Mouse (Mus musculus): ENCODE measurements around the gene Ms4a4d. TPM values are rescaled to one million over a fixed set of nuclear protein-coding genes. Genes with fewer than 3 reads are reported as not detected.
"Not testable (repeated sequence)": the region's sequence is repeated elsewhere in the genome, so short reads cannot be mapped to it uniquely, and the experiment has no call there.

The Ms4a4d gene
- total RNA-seq, 2 experiments from 2014 or later = not detected

DNA sequence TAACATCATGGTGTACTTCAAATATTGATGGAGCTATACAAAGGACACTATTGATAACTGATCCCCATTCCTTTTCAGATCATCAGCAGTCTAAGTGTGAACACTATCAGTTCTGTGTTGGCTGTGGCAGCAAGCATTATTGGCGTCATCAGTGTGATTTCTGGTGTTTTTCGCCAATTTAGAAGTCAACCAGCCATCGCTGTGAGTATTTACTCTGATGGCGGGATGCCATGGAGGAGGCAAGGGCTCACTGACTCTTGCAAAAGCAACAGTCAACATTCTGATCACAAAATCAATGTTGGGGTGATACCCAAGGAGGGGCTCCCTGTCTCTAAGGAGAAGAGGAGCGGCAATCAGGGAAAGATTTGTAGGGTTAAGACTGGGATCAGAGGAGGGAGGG lies 18.1 kb downstream of the Ms4a4d start:
- intact Hi-C loops (cut with DNase I) = no loop called here
- DNase-seq (ENCODE audit: low spot score in 2 of 2) = no peak

DNA sequence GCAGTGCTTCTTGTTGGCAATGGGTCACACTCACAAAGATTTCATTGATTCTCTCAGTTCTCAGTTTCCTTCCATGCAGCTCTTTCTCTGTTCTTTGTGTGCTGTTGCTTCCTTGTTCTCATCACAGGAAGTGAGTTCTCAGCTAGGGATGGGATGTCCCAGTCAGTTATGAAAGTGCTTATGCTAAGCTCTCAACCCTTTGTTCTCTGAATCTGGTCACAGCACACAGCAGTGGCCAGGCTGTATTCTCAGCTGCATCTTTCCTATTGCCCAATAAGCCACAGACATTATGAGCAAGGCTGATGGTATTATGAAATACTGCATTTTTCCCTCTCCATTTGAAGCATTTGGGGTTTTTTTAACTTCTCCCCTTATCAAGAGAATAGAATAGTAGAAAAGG lies 23.0 kb downstream of the Ms4a4d start:
- intact Hi-C loops (cut with DNase I); DNase-seq (ENCODE audit: low spot score in 2 of 2): not testable (repeated sequence)

DNA sequence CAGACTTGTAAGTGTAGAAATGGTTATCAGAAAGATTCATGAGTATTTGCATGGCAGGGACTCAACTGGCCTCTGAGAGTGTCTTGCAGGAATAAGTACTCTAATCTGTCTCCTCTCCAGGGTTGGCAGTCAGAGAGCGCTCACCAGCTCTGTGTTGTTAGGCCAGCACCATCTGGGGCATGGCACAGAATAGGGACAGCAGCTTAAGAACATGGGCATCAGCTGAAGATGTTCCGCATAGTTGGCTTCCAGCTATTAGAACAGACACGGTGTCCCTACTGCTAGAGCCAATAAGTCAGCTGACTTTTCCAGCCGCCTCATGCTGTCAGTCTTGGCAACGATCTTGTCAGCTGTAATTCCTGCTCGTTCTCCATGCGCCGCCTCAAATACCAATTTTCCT lies 38.4 kb downstream of the Ms4a4d start:
- DNase-seq (ENCODE audit: low spot score in 2 of 2) = no peak
- intact Hi-C loops (cut with DNase I) = no loop called here

DNA sequence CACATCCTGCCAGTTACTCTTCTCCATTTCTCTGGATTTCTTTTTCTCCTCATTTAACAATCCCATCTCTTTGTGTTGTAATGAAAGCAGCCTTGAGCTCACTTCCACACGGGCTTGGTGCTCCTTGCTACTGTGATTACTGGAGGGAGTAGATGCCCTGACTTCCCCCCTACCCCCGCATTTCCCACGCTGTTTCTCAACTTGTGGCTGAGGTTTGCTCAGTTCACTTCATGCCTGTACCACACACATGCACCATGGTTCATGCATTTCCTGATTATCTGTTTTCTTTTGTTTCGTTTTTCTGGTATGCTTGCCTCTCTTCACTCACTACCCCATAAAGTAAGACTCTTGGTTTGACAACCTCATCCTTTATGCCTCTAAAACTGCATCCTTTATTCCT lies 52.6 kb downstream of the Ms4a4d start:
- DNase-seq (ENCODE audit: low spot score in 2 of 2) = no peak
- intact Hi-C loops (cut with DNase I) = no loop called here

DNA sequence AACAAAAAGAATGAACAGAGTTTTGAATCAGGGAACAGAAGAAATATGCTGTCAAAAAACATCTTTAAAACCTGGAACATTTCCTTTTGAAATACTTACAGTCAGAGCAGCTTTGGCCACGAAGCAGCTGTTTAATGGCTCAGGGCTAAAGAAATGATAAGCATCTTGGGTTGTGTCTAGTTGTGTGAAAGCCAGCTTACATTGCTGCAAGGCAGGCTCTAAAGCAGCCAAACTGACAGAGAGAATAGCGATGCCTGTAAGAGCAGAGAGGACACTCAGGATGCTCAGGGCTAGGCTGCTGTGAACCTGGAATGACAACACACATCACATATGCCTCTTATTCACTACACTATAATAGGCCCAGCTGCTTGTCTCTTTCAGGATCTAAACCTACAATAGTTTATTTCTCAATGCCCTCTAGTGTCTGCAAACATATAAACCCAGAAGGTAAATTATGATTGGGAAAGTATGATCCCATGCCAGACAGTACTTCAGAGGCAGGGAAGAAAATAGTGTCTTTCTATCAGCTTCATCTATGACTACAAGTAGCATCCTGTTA lies 53.4 kb downstream of the Ms4a4d start:
- DNase-seq (ENCODE audit: low spot score in 2 of 2) = no peak
- intact Hi-C loops (cut with DNase I) = no loop called here

DNA sequence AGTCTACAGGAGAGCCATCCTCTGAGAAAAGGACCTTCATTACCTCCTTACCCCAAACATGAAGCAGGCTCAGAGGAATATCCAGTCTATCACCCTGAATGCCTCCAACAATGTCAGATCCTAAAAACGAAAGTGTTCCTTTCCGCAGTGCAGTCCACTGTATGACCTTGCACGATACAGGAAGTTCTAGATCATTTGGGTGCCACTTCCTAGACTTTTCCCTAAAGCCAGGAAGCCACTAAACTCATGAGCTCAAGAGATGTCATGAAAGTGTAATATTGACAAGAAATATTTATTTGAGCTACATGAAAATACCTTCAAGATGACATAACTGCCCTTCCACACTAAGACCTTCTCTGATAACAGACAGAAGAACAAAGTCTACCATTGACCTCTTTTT lies 64.7 kb downstream of the Ms4a4d start:
- intact Hi-C loops (cut with DNase I) = loop anchor here (5.0 kb wide), 1 partner anchor 249 kb away; no protein-coding TSS in a partner anchor
- DNase-seq (ENCODE audit: low spot score in 2 of 2) = no peak

DNA sequence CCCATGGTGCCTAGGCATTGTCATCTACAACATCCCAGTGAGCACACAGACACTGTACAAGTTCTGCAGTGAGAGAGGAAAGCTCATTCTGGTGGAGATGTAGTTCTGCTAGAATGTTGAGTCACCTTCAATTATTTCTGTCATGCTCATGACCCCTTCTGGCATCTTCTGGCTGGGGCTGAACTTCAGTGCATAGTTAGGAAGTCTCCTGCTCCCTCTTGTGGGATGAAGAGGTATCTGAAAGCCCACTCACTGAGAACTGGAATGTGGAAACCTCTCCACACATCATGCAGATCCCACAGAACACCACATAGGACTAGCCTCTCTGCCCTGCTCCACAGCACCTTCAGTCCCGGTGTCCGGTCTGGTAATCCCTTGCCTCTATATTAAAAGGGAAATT lies 65.4 kb downstream of the Ms4a4d start:
- intact Hi-C loops (cut with DNase I) = loop anchor here (5.0 kb wide), 1 partner anchor 250 kb away; no protein-coding TSS in a partner anchor
- peak; percentile 47 to 58 for DNase-seq (ENCODE audit: low spot score in 2 of 2)

DNA sequence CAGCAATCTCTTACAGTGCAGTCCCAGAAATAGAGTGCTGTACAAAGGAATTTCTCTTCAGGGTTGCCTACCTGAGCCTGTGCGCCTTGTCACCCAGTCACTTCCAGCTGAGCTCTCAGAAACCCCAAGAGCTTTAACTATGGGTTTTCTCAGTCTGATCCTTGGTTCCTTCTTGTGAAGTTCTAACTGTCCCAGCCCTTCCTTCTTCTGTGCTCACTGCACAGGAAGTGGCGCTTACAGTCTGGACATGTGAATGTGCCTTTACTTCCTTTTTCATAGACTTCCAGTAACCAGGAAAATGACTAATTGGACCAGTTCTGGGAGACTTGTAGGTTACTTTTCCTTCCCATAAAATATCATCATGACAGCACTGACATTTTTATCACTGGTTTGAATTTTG lies 68.0 kb downstream of the Ms4a4d start, which contains the start of gene Ms4a6d:
Gene Ms4a6d, minus strand, starts transcription at position 247 of the 400 bp plus-strand sequence.
- intact Hi-C loops (cut with DNase I) = loop anchor here (5.0 kb wide), 1 partner anchor 252 kb away; no protein-coding TSS in a partner anchor
- DNase-seq (ENCODE audit: low spot score in 2 of 2) = no peak

Other genes starting within 250 kb of the Ms4a4d start
- not detected for gene Ms4a14, start 222.3 kb upstream of the Ms4a4d start, total RNA-seq (2021)
- under 1 TPM; 0.20 to 0.59 TPM for gene Ms4a7, start 200.7 kb upstream of the Ms4a4d start, total RNA-seq (2021)
- 1 to 10 TPM in 1 of 2 experiments, under 1 TPM in 1; 0.97 to 1.8 TPM for gene Ms4a4a, start 161.3 kb upstream of the Ms4a4d start, total RNA-seq (2021)
- gene Ms4a4c, start 132.0 kb upstream of the Ms4a4d start, total RNA-seq (2021) = not detected
- not detected for gene Ms4a4b, start 93.2 kb upstream of the Ms4a4d start, total RNA-seq (2021)
- gene Ms4a6c, start 67.4 kb upstream of the Ms4a4d start, total RNA-seq (2021) = 1 to 10 TPM; 1.8 to 2.2 TPM
- gene Gm8369, start 50.9 kb upstream of the Ms4a4d start, total RNA-seq (2021) = under 1 TPM; 0.31 to 0.53 TPM
- 1 to 10 TPM; 1.2 to 4.3 TPM for gene Ms4a6b, start 20.3 kb upstream of the Ms4a4d start, total RNA-seq (2021)
- gene Ms4a6d, start 68.0 kb downstream of the Ms4a4d start, total RNA-seq (2021) = under 1 TPM; 0.87 to 0.99 TPM
- not detected for gene Ms4a2, start 86.9 kb downstream of the Ms4a4d start, total RNA-seq (2021)
- gene Ms4a3, start 104.0 kb downstream of the Ms4a4d start, total RNA-seq (2021) = not detected
- gene Oosp2, start 123.8 kb downstream of the Ms4a4d start, total RNA-seq (2021) = not detected
- not detected for gene Oosp1, start 154.3 kb downstream of the Ms4a4d start, total RNA-seq (2021)
- not detected for gene Oosp3, start 160.3 kb downstream of the Ms4a4d start, total RNA-seq (2021)
- gene Gif, start 210.8 kb downstream of the Ms4a4d start, total RNA-seq (2021) = not detected
- 10 to 100 TPM; 40.1 to 43.7 TPM for gene Mrpl16, start 233.6 kb downstream of the Ms4a4d start, total RNA-seq (2021)

Data from left cerebral cortex, postnatal 14 days (tissue).